Mouse (Mus musculus): Measurements from ENCODE around the gene Tbkbp1. TPM values are rescaled to one million over a fixed set of nuclear protein-coding genes. Genes with fewer than 3 reads are reported as not detected.

Tbkbp1 gene
- total and polyA plus RNA-seq, 3 experiments = 0.44 to 5.7 (median 3.1) TPM

- Histone ChIP-seq H3K4me1 (ENCODE audit: control insufficient read depth in 1 of 2, insufficient read depth in 2 of 2) (peaks cover 30 to 58% of the 10 kb centered on the region in 2 experiments), H3K27ac (ENCODE audit: insufficient read depth, low read depth) (no peak overlapping the region), H3K4me2 (ENCODE audit: insufficient read depth, low read depth, poor library complexity, severe bottlenecking) (no peak overlapping the region), H3K36me3 (replicated peaks in 1 of 2; ENCODE audit: control insufficient read depth in 1 of 2, insufficient read depth in 1 of 2, low read length in 1 of 2) (peaks cover 0 to 5% of the 10 kb centered on the region in 2 experiments), H3K79me2 (replicated peaks; ENCODE audit: control insufficient read depth, extremely low read depth, insufficient read depth, poor library complexity, severe bottlenecking) (no peaks in the 10 kb centered on the region), H3K27me3 (replicated peaks) (peaks cover 29% of the 10 kb centered on the region), H3K4me3 (replicated peaks in 1 of 3; ENCODE audit: low read depth in 2 of 3, low read length in 2 of 3, poor library complexity in 1 of 3) (no peak overlapping the region), H3K9me3 (replicated peaks; ENCODE audit: low read length) (no peaks in the 10 kb centered on the region), H3K9ac (ENCODE audit: insufficient read depth, low read depth) (no peak overlapping the region)
- TF ChIP-seq USF2 (conservative IDR thresholded peaks at IDR 0.05; ENCODE audit: low read depth, low read length) = no peak
- TF ChIP-seq ZKSCAN1 (IDR thresholded peaks at IDR 0.05; ENCODE audit: borderline replicate concordance, low read depth, low read length) = no peak
- no peak for TF ChIP-seq PAX5 (IDR thresholded peaks at IDR 0.05; ENCODE audit: low read length)
- no peak for TF ChIP-seq ETS1 (conservative IDR thresholded peaks at IDR 0.05; ENCODE audit: low read depth, low read length)
- TF ChIP-seq MAZ (IDR thresholded peaks at IDR 0.05; ENCODE audit: low read depth, low read length) = no peak
- dilution Hi-C loops (cut with MboI; ENCODE audit: extremely low pct_ligation_motif_present, extremely low pct_unique_long_range_greater_than_20kb, low sequenced_read_pairs) (no loop called here), in situ Hi-C loops (cut with MboI; ENCODE audit: low pct_ligation_motif_present, low pct_unique_long_range_greater_than_20kb, low sequenced_read_pairs) (loop anchor here (5.0 to 10.0 kb wide), 2 partner anchors 35 to 53 kb away; no protein-coding TSS in a partner anchor)
- DNase-seq (ENCODE audit: extremely low read depth) = no peak
These were observed 4.0 kb downstream of the Tbkbp1 start for GRCm38 (mm10) chr11:97147333-97147732.

- peaks cover 0 to 5% of the 10 kb centered on the region in 2 experiments for H3K36me3 ChIP-seq (replicated peaks in 1 of 2; ENCODE audit: control insufficient read depth in 1 of 2, insufficient read depth in 1 of 2, low read length in 1 of 2)
- dilution Hi-C loops (cut with MboI; ENCODE audit: extremely low pct_ligation_motif_present, extremely low pct_unique_long_range_greater_than_20kb, low sequenced_read_pairs) = no loop called here
These were observed 4.6 kb downstream of the Tbkbp1 start for GRCm38 (mm10) chr11:97146724-97147123.

GRCm38 (mm10) chr11:97145951-97146350, 5.3 kb downstream of the Tbkbp1 start:
- in situ Hi-C loops (cut with MboI; ENCODE audit: low pct_ligation_motif_present, low pct_unique_long_range_greater_than_20kb, low sequenced_read_pairs) (loop anchor here (5.0 to 10.0 kb wide), 2 partner anchors 34 to 51 kb away; no protein-coding TSS in a partner anchor), dilution Hi-C loops (cut with MboI; ENCODE audit: extremely low pct_ligation_motif_present, extremely low pct_unique_long_range_greater_than_20kb, low sequenced_read_pairs) (no loop called here)
- H3K4me3 ChIP-seq (replicated peaks in 1 of 3; ENCODE audit: low read depth in 2 of 3, low read length in 2 of 3, poor library complexity in 1 of 3) = no peak overlapping the region
- peaks cover 21% of the 10 kb centered on the region for H3K27me3 ChIP-seq (replicated peaks)
- no peak overlapping the region for H3K27ac ChIP-seq (ENCODE audit: insufficient read depth, low read depth)
- no peak overlapping the region for H3K4me2 ChIP-seq (ENCODE audit: insufficient read depth, low read depth, poor library complexity, severe bottlenecking)
- peaks cover 0 to 5% of the 10 kb centered on the region in 2 experiments for H3K36me3 ChIP-seq (replicated peaks in 1 of 2; ENCODE audit: control insufficient read depth in 1 of 2, insufficient read depth in 1 of 2, low read length in 1 of 2)
- no peaks in the 10 kb centered on the region for H3K9me3 ChIP-seq (replicated peaks; ENCODE audit: low read length)
- no peak for DNase-seq (ENCODE audit: extremely low read depth)
- no peak overlapping the region for H3K9ac ChIP-seq (ENCODE audit: insufficient read depth, low read depth)
- peaks cover 36 to 69% of the 10 kb centered on the region in 2 experiments for H3K4me1 ChIP-seq (ENCODE audit: control insufficient read depth in 1 of 2, insufficient read depth in 2 of 2)
- no peaks in the 10 kb centered on the region for H3K79me2 ChIP-seq (replicated peaks; ENCODE audit: control insufficient read depth, extremely low read depth, insufficient read depth, poor library complexity, severe bottlenecking)
- no peak for TF ChIP-seq GABPA (IDR thresholded peaks at IDR 0.05; ENCODE audit: insufficient replicate concordance, low read depth, low read length)
- TF ChIP-seq CHD2 (IDR thresholded peaks at IDR 0.05; ENCODE audit: low read length) = no peak
- TF ChIP-seq ELF1 (IDR thresholded peaks at IDR 0.05; ENCODE audit: low read depth, low read length) = no peak
- TF ChIP-seq MXI1 (IDR thresholded peaks at IDR 0.05; ENCODE audit: low read depth, low read length) = no peak
- no peak for TF ChIP-seq ZNF384 (IDR thresholded peaks at IDR 0.05; ENCODE audit: low read depth, low read length)
- no peak for TF ChIP-seq NRF1 (IDR thresholded peaks at IDR 0.05; ENCODE audit: low read depth, low read length)
- TF ChIP-seq ZMIZ1 (IDR thresholded peaks at IDR 0.05; ENCODE audit: low read depth, low read length) = no peak
- no peak for TF ChIP-seq JUN (IDR thresholded peaks at IDR 0.05; ENCODE audit: insufficient read depth, low read depth, low read length)
- TF ChIP-seq POLR2AphosphoS2 (IDR thresholded peaks at IDR 0.05; ENCODE audit: low read depth, low read length) = no peak
- TF ChIP-seq BHLHE40 (IDR thresholded peaks at IDR 0.05; ENCODE audit: low read depth, low read length) = no peak
- TF ChIP-seq POLR2A (IDR thresholded peaks at IDR 0.05; ENCODE audit: low read depth, low read length) = no peak
- no peak for TF ChIP-seq SMC3 (IDR thresholded peaks at IDR 0.05; ENCODE audit: low read depth, low read length)
- no peak for TF ChIP-seq PAX5 (IDR thresholded peaks at IDR 0.05; ENCODE audit: low read length)
- TF ChIP-seq SIN3A (IDR thresholded peaks at IDR 0.05; ENCODE audit: low read length) = no peak
- no peak for TF ChIP-seq MAX (IDR thresholded peaks at IDR 0.05; ENCODE audit: low read length)
- TF ChIP-seq TBP (conservative IDR thresholded peaks at IDR 0.05; ENCODE audit: low read depth, low read length) = no peak

More at GRCm38 (mm10) chr11:97146724-97147123, 4.6 kb downstream of the Tbkbp1 start:
- Histone ChIP-seq H3K9ac (ENCODE audit: insufficient read depth, low read depth) (no peak overlapping the region), H3K4me2 (ENCODE audit: insufficient read depth, low read depth, poor library complexity, severe bottlenecking) (0 out of 2 replicates have a peak overlapping the region, but pooled peaks have one; percentile 3), H3K4me1 (ENCODE audit: control insufficient read depth in 1 of 2, insufficient read depth in 2 of 2) (peaks cover 33 to 62% of the 10 kb centered on the region in 2 experiments), H3K27ac (ENCODE audit: insufficient read depth, low read depth) (no peak overlapping the region), H3K27me3 (replicated peaks) (peaks cover 23% of the 10 kb centered on the region), H3K9me3 (replicated peaks; ENCODE audit: low read length) (no peaks in the 10 kb centered on the region), H3K79me2 (replicated peaks; ENCODE audit: control insufficient read depth, extremely low read depth, insufficient read depth, poor library complexity, severe bottlenecking) (no peaks in the 10 kb centered on the region), H3K4me3 (replicated peaks in 1 of 3; ENCODE audit: low read depth in 2 of 3, low read length in 2 of 3, poor library complexity in 1 of 3) (no peak overlapping the region)
- in situ Hi-C loops (cut with MboI; ENCODE audit: low pct_ligation_motif_present, low pct_unique_long_range_greater_than_20kb, low sequenced_read_pairs) = loop anchor here (5.0 to 10.0 kb wide), 2 partner anchors 34 to 52 kb away; no protein-coding TSS in a partner anchor
- peak; percentile 93 for TF ChIP-seq RAD21 (IDR thresholded peaks at IDR 0.05; ENCODE audit: low read depth, low read length)
- peak; percentile 92 for TF ChIP-seq ZC3H11A (IDR thresholded peaks at IDR 0.05; ENCODE audit: low read depth, low read length)
- TF ChIP-seq MYC (IDR thresholded peaks at IDR 0.05; ENCODE audit: low read depth, low read length) = no peak
- no peak for TF ChIP-seq CHD2 (IDR thresholded peaks at IDR 0.05; ENCODE audit: low read length)
- TF ChIP-seq IRF4 (IDR thresholded peaks at IDR 0.05; ENCODE audit: low read depth, low read length) = peak; percentile 49; the same call in 1 of the 2 replicates
- TF ChIP-seq CTCF (conservative IDR thresholded peaks at IDR 0.05 in 1 of 2, IDR thresholded peaks at IDR 0.05 in 1 of 2; ENCODE audit: low read depth in 2 of 2, low read length in 2 of 2) = peak; percentile 99
- TF ChIP-seq ZNF384 (IDR thresholded peaks at IDR 0.05; ENCODE audit: low read depth, low read length) = no peak
- no peak for TF ChIP-seq ZMIZ1 (IDR thresholded peaks at IDR 0.05; ENCODE audit: low read depth, low read length)
- TF ChIP-seq PAX5 (IDR thresholded peaks at IDR 0.05; ENCODE audit: low read length) = no peak
- TF ChIP-seq TCF12 (IDR thresholded peaks at IDR 0.05; ENCODE audit: low read depth, low read length) = no peak
- TF ChIP-seq ZKSCAN1 (IDR thresholded peaks at IDR 0.05; ENCODE audit: borderline replicate concordance, low read depth, low read length) = no peak
- TF ChIP-seq POLR2A (IDR thresholded peaks at IDR 0.05; ENCODE audit: low read depth, low read length) = no peak
- no peak for TF ChIP-seq E2F4 (IDR thresholded peaks at IDR 0.05; ENCODE audit: insufficient replicate concordance, low read depth, low read length)
- no peak for TF ChIP-seq GABPA (IDR thresholded peaks at IDR 0.05; ENCODE audit: insufficient replicate concordance, low read depth, low read length)
- no peak for TF ChIP-seq NRF1 (IDR thresholded peaks at IDR 0.05; ENCODE audit: low read depth, low read length)
- TF ChIP-seq ETS1 (conservative IDR thresholded peaks at IDR 0.05; ENCODE audit: low read depth, low read length) = no peak
- no peak for TF ChIP-seq MXI1 (IDR thresholded peaks at IDR 0.05; ENCODE audit: low read depth, low read length)
- TF ChIP-seq SMC3 (IDR thresholded peaks at IDR 0.05; ENCODE audit: low read depth, low read length) = peak; percentile 100
- peak; percentile 84 for DNase-seq (ENCODE audit: extremely low read depth)

All from CH12.LX (cell line).